Mouse (Mus musculus) cerebellum, postnatal 36 days (tissue): ENCODE data around the gene Cd300ld.
"Not testable (repeated sequence)": the region's sequence is repeated elsewhere in the genome, so short reads cannot be mapped to it uniquely, and the experiment has no call there.

Source experiments
- DNase-seq, 2 experiments: peaks; one replicate each; pipeline ENCODE4 v3.0.0; 2021 to 2022; ENCODE audit warnings: mixed read lengths in 2 of 2

Gene Cd300ld

GRCm38 (mm10) chr11:114989793-114990192 lies at the start of gene Cd300ld:
Gene Cd300ld, minus strand, starts transcription at chr11:114989922.
- no peak for DNase-seq

GRCm38 (mm10) chr11:115037669-115038068 lies 47.9 kb upstream of the Cd300ld start, which contains the start of gene Cd300ld5:
Gene Cd300ld5, minus strand, starts transcription at chr11:115037769.
- DNase-seq: not testable (repeated sequence)

DNA sequence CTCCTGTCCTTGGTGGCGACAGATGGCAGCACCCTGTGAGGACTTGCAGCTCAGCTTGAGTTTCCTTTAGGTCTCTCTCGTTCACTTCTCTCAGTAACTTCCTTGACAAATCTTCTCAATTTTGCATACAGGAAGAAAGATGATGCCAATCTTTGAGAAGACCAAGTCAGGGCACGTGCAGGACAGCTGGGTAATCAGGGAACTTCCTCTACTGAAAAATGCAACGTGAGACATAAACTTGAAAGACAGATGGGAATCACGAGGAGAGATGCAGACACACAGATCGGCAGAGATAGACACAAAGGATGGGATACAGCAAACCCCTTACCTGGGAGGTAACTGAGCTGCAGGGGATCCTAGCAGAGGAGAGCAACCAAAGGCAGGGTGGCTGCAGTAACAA lies 37.2 kb upstream of the Cd300ld start, which contains the start of gene Cd300ld4:
Gene Cd300ld4 (minus strand): TSS at position 101 of the 400 bp plus-strand sequence.
- not testable (repeated sequence) for DNase-seq

GRCm38 (mm10) chr11:115016093-115016492 lies 26.4 kb upstream of the Cd300ld start, which contains the start of gene Cd300ld2:
Gene Cd300ld2, minus strand, starts transcription at chr11:115016193.
- not testable (repeated sequence) for DNase-seq

DNA sequence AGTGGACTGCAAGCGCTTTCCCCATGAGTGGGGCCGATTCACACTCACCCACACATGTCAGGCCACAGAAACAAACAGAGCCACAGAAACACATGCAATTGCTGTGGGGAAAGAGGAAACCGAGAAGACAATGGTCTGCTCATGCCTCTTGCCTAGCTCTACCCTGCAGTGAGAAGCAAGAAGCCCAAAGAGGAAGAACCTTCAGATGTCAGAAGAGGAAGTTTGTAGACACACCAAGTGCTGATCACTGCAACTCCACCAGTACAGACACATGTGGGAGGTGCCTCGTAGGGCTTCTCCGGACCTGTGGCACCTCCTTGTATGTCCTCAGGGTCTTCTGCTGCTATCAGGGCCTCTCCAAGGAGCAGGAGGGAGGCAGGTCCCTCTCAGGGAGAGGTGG lies 14.3 kb upstream of the Cd300ld start:
- DNase-seq: no peak

DNA sequence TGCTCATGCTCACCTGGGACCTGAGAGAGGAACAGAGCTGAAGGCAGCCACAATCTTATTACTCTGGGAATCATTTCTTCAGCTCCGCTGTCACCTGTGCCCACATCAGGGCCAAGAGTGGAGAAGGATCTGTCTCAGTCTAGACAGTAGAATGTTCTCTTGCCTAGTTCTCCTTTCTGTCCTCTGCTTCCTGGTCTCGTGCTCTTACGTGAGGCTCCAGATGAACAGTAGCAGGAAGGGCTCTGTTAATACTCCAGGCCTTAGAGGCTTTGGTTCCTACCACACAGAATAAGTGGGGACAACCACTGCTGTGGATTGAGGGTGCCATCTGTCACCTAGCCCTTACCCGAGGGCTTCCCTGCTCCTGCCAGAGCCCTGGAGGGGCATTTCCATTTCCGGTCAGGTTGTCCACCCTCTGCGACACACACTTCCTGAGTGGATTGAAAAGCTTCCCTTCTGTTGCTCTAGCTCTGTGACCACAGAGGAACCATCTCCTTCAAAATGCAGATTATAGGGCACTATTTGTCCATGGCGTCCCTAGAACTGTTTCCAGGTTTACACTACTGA lies 11.8 kb upstream of the Cd300ld start, which contains the start of gene Cd300c2:
Gene Cd300c2 (minus strand): TSS at position 407 of the 567 bp plus-strand sequence.
- peak in 1 of 2 experiments; percentile 25 for DNase-seq

- no peak for DNase-seq
These were observed 7.9 kb downstream of the Cd300ld start for GRCm38 (mm10) chr11:114981866-114982265.

DNA sequence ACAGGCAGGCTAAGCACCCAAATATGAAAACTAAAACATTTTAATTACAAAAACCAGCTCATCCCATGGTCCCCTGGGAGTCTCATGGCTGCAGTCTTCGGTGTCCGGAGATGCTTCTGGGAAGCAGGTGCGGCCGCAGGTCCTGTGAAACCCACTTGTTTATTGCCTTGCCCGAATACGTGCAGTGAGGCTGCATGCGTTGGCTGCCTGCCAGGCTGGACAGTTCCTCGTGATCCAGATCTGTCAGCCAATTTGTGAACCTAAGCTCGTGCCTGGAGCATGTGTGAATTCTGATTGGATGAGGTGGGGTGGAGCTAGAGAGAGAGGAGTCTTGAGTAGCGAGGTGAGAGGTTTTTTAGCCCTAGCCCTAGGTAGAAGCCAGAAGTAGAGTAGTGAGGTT lies 17.0 kb downstream of the Cd300ld start:
- DNase-seq: peak in 1 of 2 experiments; percentile 25

DNA sequence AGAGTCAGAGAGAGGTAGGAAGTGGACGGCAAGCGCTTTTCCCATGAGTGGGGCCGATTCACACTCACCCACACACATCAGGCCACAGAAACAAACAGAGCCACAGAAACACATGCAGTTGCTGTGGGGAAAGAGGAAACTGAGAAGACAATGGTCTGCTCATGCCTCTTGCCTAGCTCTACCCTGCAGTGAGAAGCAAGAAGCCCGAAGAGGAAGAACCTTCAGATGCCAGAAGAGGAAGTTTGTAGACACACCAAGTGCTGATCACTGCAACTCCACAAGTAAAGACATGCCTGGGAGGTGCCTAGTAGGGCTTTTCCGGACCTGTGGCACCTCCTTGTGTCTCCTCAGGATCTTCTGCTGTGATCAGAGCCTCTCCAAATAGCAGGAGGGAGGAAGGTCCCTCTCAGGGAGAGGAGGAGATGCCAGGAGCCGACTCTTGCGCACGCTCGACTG lies 20.9 kb downstream of the Cd300ld start, which contains the start of gene Cd300c:
Gene Cd300c (minus strand): TSS at position 406 of the 456 bp plus-strand sequence.
- DNase-seq: no peak

DNA sequence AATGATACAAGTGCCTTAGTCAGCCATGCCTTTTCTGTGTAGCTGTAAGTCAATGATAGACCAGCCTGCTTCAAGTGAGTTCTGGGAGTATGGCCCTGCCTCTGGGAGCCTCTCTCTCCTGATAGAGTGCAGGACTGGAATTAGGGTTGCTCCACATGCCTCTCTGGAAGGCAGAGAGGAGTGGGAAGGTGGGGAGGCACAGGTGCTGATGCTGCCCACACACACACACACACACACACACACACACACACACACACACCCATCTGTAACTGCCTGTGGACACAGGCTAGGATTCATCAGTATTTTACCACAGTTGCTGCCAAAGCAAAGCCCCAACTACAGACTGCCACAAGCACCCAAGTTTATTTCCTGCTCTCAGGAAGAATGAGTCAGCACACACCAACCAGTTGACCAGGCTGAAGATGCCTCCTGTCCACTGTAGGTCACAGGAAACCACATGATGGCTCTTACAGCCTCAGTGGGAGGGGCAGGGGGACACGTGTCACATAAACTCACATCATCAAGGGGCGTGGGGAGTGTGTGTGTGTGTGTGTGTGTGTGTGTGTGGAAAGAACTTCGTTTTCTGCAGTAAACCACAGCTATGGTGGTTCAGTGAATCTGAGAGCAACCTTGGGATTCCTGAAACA lies 24.4 kb downstream of the Cd300ld start:
- DNase-seq: no peak

DNA sequence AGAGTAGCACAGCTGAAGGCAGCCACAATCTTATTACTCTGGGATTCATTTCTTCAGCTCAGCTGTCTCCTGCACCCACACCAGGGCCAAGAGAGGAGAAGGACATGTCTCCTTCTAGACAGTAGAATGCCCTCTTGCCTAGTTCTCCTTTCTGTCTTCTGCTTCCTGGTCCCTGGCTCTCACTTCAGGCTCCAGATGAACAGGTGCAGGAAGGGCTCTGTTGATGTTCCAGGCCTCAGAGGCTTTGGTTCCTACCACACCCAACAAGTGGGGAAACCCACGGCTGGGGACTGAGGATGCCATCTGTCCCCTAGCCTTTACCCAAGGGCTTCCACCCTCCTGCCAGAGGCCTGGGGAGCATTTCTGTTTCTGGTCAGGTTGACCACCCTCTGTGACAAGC lies 29.4 kb downstream of the Cd300ld start:
- peak in 1 of 2 experiments; percentile 6 for DNase-seq

DNA sequence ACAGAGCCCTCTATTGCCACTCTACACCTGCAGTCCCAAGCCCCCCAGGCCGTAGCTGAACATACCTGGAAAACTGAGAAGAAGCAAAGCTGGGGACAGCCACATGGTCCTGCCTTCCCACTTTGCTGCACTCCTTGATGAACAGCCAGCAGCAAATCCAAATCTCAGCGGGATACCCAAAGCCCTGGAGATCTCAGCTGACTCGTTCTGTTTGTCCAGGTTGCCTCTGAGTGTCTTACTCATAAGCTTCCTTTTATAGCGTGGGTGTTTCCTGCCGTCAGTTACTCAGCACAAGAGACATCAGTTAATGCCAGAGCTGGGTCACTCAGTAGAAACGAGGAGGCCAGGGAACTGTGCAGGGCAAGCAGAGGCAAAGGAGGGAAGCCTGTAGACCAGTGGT lies 55.6 kb downstream of the Cd300ld start, which contains the start of gene Cd300lb:
Gene Cd300lb (minus strand): TSS at position 243 of the 400 bp plus-strand sequence.
- peak in 1 of 2 experiments; percentile 29 for DNase-seq

- DNase-seq: no peak
These were observed 56.1 kb downstream of the Cd300ld start for GRCm38 (mm10) chr11:114933591-114933990.
